Mouse (Mus musculus) heart, embryonic 16.5 days (tissue): ENCODE measurements around the gene 4930579F01Rik. TPM values are rescaled to one million over a fixed set of nuclear protein-coding genes. Genes with fewer than 3 reads are reported as not detected.

Experiments
- ATAC-seq: fragments of 200-750 bp; cut with Nextera tagmentation; replicated peaks from 2 replicates; pipeline ENCODE4 v1.8.0; 2017; ENCODE audit warnings: moderate number of reproducible peaks; ENCODE audit not compliant: insufficient read depth, low FRiP score; ENCODE audit errors: extremely low read depth
- H3K27ac ChIP-seq: fragments of 300-500 bp; sonication (generic); 2 replicates; pipeline ENCODE4 v1.5.1; 2014; ENCODE audit warnings: mild to moderate bottlenecking, low read length, control low read depth, moderate library complexity
- H3K27me3 ChIP-seq: fragments of 300-500 bp; sonication (generic); 2 replicates; pipeline ENCODE4 v1.6.1; 2014; ENCODE audit warnings: low read length, mixed read lengths; ENCODE audit not compliant: control insufficient read depth, insufficient read depth
- H3K36me3 ChIP-seq: fragments of 300-500 bp; sonication (generic); 2 replicates; pipeline ENCODE4 v1.6.1; 2014; ENCODE audit not compliant: control insufficient read depth, insufficient read depth
- H3K4me1 ChIP-seq: fragments of 300-500 bp; sonication (generic); 2 replicates; pipeline ENCODE4 v1.6.1; 2014; ENCODE audit warnings: low read length, mixed read lengths; ENCODE audit not compliant: control insufficient read depth, insufficient read depth
- H3K4me2 ChIP-seq: fragments of 300-500 bp; sonication (generic); 2 replicates; pipeline ENCODE4 v1.6.1; 2014; ENCODE audit warnings: low read depth, mild to moderate bottlenecking, control low read depth, low read length
- H3K4me3 ChIP-seq: fragments of 300-500 bp; sonication (generic); 2 replicates; pipeline ENCODE4 v1.5.1; 2014; ENCODE audit warnings: mild to moderate bottlenecking, control low read depth, low read length
- H3K9ac ChIP-seq: fragments of 300-500 bp; sonication (generic); 2 replicates; pipeline ENCODE4 v1.6.1; 2014; ENCODE audit warnings: low read length, control low read depth
- H3K9me3 ChIP-seq: fragments of 300-500 bp; sonication (generic); replicated peaks from 2 replicates; pipeline ENCODE4 v1.6.1; 2016; ENCODE audit warnings: low read length; ENCODE audit not compliant: control insufficient read depth
- WGBS: fragments of 180-500 bp; shearing (Covaris S2); extraction: QIAGEN DNeasy Blood & Tissue Kit; methylation state at CpG from one replicate; pipeline ENCODE4 v1.1.7; 2014; 5-methylcytosine and 5-hydroxymethylcytosine counted together
- polyA plus RNA-seq: library from polyadenylated mRNA; unstranded; fragments of >200 nt; fragmentation: Nextera tagmentation; extraction: Ambion mirVana; gene quantifications from 2 replicates; pipeline ENCODE4 v1.2.1, GENCODE M21; 2015

Gene 4930579F01Rik
- polyA plus RNA-seq, 1 experiment from 2014 or later = not detected

DNA sequence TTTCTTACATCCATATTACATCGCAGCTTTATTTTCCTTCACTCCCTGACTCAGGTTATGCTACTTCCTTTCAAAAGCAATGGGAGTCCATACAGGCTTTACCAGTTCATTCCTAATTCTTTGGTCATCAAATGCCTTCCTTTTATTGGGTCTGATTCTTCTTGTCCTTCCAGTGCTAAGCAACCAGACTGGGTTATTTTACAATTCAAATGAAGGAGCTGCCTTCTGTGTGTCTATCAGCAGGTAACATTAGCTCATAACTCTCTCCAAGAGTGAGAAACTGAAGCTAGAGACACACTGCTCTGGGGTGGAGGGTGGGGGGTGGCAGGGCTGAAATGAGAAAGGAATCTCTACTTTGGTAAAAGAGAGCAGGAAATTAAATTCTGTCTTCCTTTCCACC, 62.9 kb downstream of the 4930579F01Rik start:
- no peak overlapping the region for H3K4me2 ChIP-seq
- H3K9me3 ChIP-seq = no peaks in the 10 kb centered on the region
- no peak overlapping the region for H3K4me3 ChIP-seq
- H3K36me3 ChIP-seq = no peaks in the 10 kb centered on the region
- H3K27me3 ChIP-seq = no peaks in the 10 kb centered on the region
- no peak overlapping the region for H3K27ac ChIP-seq
- no peak overlapping the region for H3K9ac ChIP-seq
- peaks cover 4% of the 10 kb centered on the region; the same call in 1 of the 2 replicates for H3K4me1 ChIP-seq
- WGBS = 78% methylated on average over 1 of the region's 1 CpGs
- no peak for ATAC-seq

GRCm38 (mm10) chr3:138129110-138129509, 64.5 kb downstream of the 4930579F01Rik start:
- Histone ChIP-seq H3K27me3 (no peaks in the 10 kb centered on the region), H3K36me3 (no peaks in the 10 kb centered on the region), H3K27ac (no peak overlapping the region), H3K4me2 (no peak overlapping the region), H3K9me3 (no peaks in the 10 kb centered on the region), H3K9ac (no peak overlapping the region), H3K4me3 (no peak overlapping the region), H3K4me1 (peaks cover 4% of the 10 kb centered on the region; the same call in 1 of the 2 replicates)
- ATAC-seq = no peak
- WGBS = 77% methylated on average over 6 of the region's 6 CpGs

GRCm38 (mm10) chr3:138123842-138124241, 69.8 kb downstream of the 4930579F01Rik start:
- no peak for ATAC-seq
- 66% methylated on average over 10 of the region's 10 CpGs for WGBS

GRCm38 (mm10) chr3:138121461-138121860, 72.2 kb downstream of the 4930579F01Rik start:
- no peak overlapping the region for H3K27ac ChIP-seq
- 94% methylated on average over 2 of the region's 2 CpGs for WGBS
- H3K4me2 ChIP-seq = no peak overlapping the region
- H3K4me3 ChIP-seq = no peak overlapping the region
- no peaks in the 10 kb centered on the region for H3K27me3 ChIP-seq
- no peaks in the 10 kb centered on the region for H3K36me3 ChIP-seq
- ATAC-seq = no peak
- H3K9ac ChIP-seq = no peak overlapping the region
- H3K9me3 ChIP-seq = no peaks in the 10 kb centered on the region
- peaks cover 30% of the 10 kb centered on the region for H3K4me1 ChIP-seq

More at GRCm38 (mm10) chr3:138123842-138124241, 69.8 kb downstream of the 4930579F01Rik start:
- Histone ChIP-seq H3K4me3 (no peak overlapping the region), H3K4me2 (no peak overlapping the region), H3K27me3 (no peaks in the 10 kb centered on the region), H3K9me3 (no peaks in the 10 kb centered on the region), H3K9ac (no peak overlapping the region), H3K4me1 (peaks cover 12% of the 10 kb centered on the region), H3K36me3 (no peaks in the 10 kb centered on the region), H3K27ac (no peak overlapping the region)

- no peaks in the 10 kb centered on the region for H3K27me3 ChIP-seq
- no peak overlapping the region for H3K4me3 ChIP-seq
- H3K27ac ChIP-seq = peak overlapping the region; percentile 87
- H3K36me3 ChIP-seq = no peaks in the 10 kb centered on the region
- peaks cover 33% of the 10 kb centered on the region for H3K4me1 ChIP-seq
- peak overlapping the region; percentile 48 for H3K4me2 ChIP-seq
- H3K9me3 ChIP-seq = no peaks in the 10 kb centered on the region
- WGBS = 42% methylated on average over 16 of the region's 16 CpGs
- ATAC-seq = peak; percentile 78
- peak overlapping the region; percentile 45; the same call in 1 of the 2 replicates for H3K9ac ChIP-seq
These were observed 74.0 kb downstream of the 4930579F01Rik start for GRCm38 (mm10) chr3:138119444-138120105.

- Histone ChIP-seq H3K4me3 (peak overlapping the region; percentile 2; the same call in 1 of the 2 replicates), H3K9me3 (no peaks in the 10 kb centered on the region), H3K36me3 (no peaks in the 10 kb centered on the region), H3K4me2 (peak overlapping the region; percentile 48), H3K27ac (peak overlapping the region; percentile 87), H3K4me1 (peaks cover 33% of the 10 kb centered on the region), H3K9ac (peak overlapping the region; percentile 21), H3K27me3 (no peaks in the 10 kb centered on the region)
- peak; percentile 51 for ATAC-seq
- 41% methylated on average over 14 of the region's 14 CpGs for WGBS
These were observed 74.8 kb downstream of the 4930579F01Rik start for GRCm38 (mm10) chr3:138118831-138119230.

- Histone ChIP-seq H3K27me3 (no peaks in the 10 kb centered on the region), H3K36me3 (no peaks in the 10 kb centered on the region), H3K9me3 (no peaks in the 10 kb centered on the region), H3K4me3 (no peak overlapping the region), H3K9ac (no peak overlapping the region; the same call in 1 of the 2 replicates), H3K4me1 (peaks cover 33% of the 10 kb centered on the region), H3K4me2 (peak overlapping the region; percentile 48), H3K27ac (peak overlapping the region; percentile 87)
- WGBS = 59% methylated on average over 6 of the region's 6 CpGs
- ATAC-seq = no peak
These were observed 75.2 kb downstream of the 4930579F01Rik start for GRCm38 (mm10) chr3:138118392-138118791.

- no peak for ATAC-seq
- Histone ChIP-seq H3K27me3 (no peaks in the 10 kb centered on the region), H3K36me3 (no peaks in the 10 kb centered on the region), H3K9me3 (no peaks in the 10 kb centered on the region), H3K4me2 (no peak overlapping the region; the same call in 1 of the 2 replicates), H3K4me1 (peaks cover 33% of the 10 kb centered on the region), H3K9ac (no peak overlapping the region), H3K4me3 (no peak overlapping the region), H3K27ac (peak overlapping the region; percentile 87)
- WGBS = 44% methylated on average over 4 of the region's 4 CpGs
These were observed 76.8 kb downstream of the 4930579F01Rik start for GRCm38 (mm10) chr3:138116871-138117270.

DNA sequence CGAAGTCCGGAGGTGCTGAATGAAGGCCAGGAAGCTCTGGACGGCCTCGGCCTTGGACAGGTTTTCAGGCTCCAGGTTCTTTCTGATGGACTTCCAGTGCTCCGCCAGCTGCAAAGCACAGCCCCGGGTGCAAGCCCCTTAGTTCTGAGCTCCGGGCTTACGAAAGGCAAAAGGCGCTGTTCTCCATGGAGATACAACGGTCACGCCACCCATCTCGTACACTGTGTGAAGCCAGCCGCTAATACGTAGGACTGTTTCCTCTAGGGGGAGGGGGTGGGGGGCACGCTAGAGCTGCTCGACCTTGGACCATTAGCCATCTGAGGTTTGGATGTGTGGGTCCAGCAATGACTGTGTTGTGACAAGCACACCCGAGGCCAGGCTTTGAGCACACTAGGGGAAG, 79.5 kb downstream of the 4930579F01Rik start:
- H3K27me3 ChIP-seq = no peaks in the 10 kb centered on the region
- no peak overlapping the region for H3K9ac ChIP-seq
- H3K9me3 ChIP-seq = no peaks in the 10 kb centered on the region
- no peaks in the 10 kb centered on the region for H3K36me3 ChIP-seq
- peaks cover 25% of the 10 kb centered on the region for H3K4me1 ChIP-seq
- H3K4me3 ChIP-seq = no peak overlapping the region
- no peak for ATAC-seq
- WGBS = 82% methylated on average over 17 of the region's 17 CpGs
- no peak overlapping the region for H3K4me2 ChIP-seq
- no peak overlapping the region for H3K27ac ChIP-seq
